Mouse (Mus musculus): Measurements from ENCODE around the gene Furin.

Furin gene

DNA sequence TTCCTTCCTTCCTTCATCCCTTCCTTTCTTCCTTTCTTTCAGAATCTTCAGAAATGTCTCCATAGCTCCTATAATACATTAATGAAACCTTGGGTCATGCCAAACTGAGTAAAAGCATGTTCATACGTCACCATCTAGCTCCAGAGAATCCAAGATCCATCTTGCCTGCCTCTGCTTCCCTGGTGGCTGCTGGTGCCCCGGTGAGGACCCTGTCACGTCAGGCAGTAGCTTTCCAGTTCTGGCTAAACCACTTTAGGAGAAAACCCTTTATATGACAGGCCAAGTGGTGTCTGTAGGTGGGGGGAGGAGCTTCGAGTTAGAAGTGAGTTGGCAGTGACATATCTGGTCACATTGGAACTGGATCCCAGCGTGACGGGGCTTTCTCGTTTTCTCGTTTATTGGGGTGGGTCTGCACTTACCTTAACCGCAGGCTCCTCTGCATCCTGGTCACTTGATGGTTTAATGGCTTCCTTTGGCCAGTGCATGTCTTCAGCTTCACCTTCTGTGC is at the start of gene Furin:
TSS of gene Furin (minus strand) at position 249 of the 508 bp plus-strand sequence.
- DNase-seq (ENCODE audit: low spot score), result no peak

DNA sequence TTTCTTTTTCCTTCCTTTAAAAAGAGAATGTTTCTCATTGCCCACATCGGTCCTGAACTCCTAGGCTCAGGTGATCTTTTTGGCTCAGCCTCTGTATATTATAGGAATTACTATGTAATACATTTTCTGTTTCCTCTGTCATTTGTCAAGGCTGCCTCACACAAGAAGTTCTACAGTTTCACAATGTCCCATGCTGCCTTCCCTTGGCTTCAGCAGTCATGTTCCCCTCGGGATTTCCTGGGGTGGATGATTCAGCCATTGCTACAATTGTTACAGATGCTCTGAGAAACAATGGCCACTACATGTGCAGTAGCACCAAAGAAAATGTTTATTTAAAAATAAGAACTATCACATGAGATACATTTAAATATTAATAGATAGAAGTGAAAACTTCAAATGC is 49.5 kb upstream of the Furin start:
- DNase-seq (ENCODE audit: low spot score), result no peak

- DNase-seq (ENCODE audit: low spot score), result no peak
Measured at GRCm38 (mm10) chr7:80453997-80454396, 48.8 kb upstream of the Furin start.

DNA sequence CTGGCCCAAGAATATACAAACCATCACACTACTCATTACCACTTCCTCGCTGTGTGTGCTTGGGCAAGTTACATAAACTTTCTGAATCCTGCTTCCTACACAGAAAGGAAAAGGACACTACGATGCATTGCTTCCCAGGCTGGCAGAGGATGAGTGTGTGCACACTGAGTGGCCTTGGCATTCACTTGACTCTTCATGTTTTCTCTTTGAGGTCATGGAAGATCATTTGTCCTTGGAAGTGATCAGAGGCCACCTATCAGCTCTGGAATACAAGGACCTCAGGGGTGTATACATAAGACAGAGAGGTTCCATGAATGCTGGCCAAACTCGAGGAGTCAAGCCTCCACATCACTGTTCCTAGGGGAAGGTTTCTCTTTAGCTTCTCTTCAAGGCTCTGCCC is 47.9 kb upstream of the Furin start:
- DNase-seq (ENCODE audit: low spot score), result no peak

GRCm38 (mm10) chr7:80452241-80452640 is 47.0 kb upstream of the Furin start:
- no peak for DNase-seq (ENCODE audit: low spot score)

GRCm38 (mm10) chr7:80451550-80452232 is 46.5 kb upstream of the Furin start:
- no peak for DNase-seq (ENCODE audit: low spot score)

GRCm38 (mm10) chr7:80450354-80450753 is 45.1 kb upstream of the Furin start:
- DNase-seq (ENCODE audit: low spot score), result no peak

GRCm38 (mm10) chr7:80449620-80450091 is 44.4 kb upstream of the Furin start:
- DNase-seq (ENCODE audit: low spot score), result no peak

DNA sequence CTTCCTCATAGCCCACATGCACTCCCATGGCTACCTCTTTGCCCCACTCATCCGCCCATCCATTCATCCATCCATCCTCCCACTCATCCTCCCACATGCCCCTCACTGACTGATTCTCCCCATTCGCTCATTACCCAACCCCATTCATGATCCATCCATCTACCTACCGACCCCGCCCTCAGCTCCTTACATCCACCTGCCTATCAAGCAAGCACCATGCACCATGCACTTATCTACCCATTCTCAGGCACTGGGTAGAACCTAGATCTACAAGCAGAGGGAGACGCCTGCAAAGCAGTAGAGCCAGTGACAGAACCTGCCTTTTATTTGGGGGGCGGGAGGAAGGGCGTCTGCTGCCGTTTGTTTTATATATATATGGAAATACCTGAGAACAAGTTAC is 42.1 kb upstream of the Furin start:
- DNase-seq (ENCODE audit: low spot score), result no peak

GRCm38 (mm10) chr7:80446221-80446878 is 41.1 kb upstream of the Furin start:
- DNase-seq (ENCODE audit: low spot score), result no peak

DNA sequence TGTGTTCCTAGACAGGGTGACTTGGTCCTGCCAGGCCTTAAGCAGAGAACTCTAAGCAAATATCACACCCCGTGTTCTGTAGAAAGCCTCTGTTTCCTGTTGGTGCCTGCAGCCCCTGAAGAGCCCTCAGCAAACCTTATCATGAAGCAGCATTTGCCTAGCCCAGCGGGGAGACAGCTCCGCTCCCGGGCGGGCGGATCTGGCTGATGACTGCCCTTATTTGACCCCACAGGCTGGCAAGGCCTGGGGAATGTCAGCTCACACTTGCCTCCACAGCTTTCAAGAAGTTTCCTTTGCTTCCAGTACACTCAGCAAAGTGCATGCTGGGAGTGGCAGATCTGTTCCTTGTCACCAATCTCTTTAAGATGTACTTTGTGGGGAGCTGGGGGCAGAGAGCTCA is 40.3 kb upstream of the Furin start:
- DNase-seq (ENCODE audit: low spot score), result no peak

GRCm38 (mm10) chr7:80444401-80445249 is 39.4 kb upstream of the Furin start:
- no peak for DNase-seq (ENCODE audit: low spot score)

- DNase-seq (ENCODE audit: low spot score), result no peak
Measured at GRCm38 (mm10) chr7:80443124-80443523, 37.9 kb upstream of the Furin start.

DNA sequence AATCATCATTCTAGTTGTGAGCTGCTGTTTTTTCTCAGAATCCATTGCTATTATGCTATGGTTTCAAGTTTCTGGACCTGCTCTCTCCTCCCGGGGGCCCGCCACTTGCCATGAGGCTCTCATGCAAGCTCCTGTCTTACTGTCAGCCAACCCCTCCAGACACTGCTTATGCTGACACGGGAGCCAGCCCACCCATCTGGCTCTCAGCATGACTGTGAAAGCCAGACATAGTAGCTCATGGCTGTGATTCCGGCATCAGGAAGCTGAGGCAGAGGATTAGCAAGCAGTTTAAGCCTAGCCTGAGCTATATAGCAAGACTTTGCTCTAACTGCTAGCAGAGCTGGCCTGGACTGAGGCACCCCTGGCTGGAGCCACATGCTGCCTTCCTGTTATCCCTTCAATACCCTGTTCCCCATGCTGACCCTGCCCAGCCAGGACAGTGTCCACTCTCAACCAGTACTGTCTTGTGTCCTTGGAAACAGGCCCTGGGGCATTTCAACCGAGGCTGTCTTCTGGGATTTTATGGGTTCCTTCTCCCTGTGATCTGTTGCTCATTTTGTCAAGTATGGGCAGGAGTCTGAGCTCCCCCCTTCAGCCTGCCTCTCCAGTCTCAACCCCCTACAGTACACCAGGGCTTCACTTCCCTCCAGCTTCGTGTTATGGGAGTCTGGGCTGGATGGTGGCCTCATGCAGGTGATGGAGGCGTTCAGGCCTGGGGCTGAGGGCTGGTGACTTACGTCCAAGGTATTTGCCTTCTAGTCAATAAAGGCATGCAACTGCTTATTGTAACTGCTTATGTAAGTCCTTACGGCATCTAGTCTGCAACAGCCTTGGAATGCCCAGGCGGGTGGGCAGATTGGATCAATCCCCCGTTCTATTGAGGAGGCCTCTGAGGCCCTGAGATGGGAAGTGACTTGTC is 37.0 kb upstream of the Furin start:
- no peak for DNase-seq (ENCODE audit: low spot score)

- no peak for DNase-seq (ENCODE audit: low spot score)
Measured at GRCm38 (mm10) chr7:80440685-80441084, 35.4 kb upstream of the Furin start.

DNA sequence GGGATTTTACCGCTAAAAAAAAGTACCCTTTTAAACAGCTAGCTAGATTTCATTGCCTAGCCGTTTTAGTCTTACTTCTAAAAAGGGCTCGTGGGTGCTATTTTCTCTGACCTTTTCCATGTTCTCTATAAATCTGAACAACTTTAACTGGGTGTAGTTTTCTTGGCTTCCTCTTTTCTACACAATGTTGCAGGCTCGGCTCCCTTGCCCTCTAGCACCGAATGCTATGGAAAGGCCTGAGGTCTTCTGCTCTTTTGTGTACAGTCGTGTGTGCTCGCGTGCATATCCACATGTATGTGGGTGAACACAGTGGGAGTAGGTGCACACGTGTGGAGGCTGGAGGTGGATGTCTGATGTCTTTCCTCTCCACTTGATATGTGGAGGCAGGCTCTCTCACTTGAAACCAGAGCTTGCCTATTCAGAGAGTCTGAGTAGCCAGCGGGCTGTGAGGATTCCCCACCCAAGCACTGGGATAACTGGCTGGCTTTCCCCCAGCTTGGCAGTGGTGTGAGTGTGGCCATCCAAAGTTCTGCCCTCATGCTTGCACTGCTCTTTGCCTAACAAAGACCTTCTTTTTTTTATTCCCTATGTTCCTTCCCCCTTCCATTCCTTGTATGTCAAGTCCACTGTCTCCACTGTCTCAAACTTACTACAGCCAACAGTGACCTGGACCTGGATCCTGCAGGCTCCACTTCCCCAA is 34.7 kb upstream of the Furin start:
- peak; percentile 20 for DNase-seq (ENCODE audit: low spot score)

- no peak for DNase-seq (ENCODE audit: low spot score)
Measured at GRCm38 (mm10) chr7:80439032-80439760, 34.0 kb upstream of the Furin start.

GRCm38 (mm10) chr7:80436571-80436970 is 31.3 kb upstream of the Furin start:
- DNase-seq (ENCODE audit: low spot score), result no peak

GRCm38 (mm10) chr7:80435594-80435993 is 30.4 kb upstream of the Furin start:
- DNase-seq (ENCODE audit: low spot score), result no peak

DNA sequence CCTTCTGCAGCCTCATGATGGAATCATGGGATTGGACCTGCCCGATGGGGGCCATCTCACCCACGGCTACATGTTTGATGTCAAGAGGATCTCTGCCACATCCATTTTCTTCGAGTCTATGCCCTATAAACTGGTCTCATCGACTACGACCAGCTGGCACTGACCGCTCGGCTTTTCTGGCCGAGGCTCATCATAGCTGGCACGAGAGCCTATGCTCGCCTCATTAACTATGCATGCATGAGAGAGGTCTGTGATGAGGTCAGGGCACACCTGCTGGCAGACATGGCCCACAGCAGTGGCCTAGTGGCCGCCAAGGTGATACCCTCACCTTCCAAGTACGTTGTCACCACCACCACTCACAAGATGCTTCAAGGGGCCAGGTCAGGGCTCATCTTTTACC is 24.4 kb upstream of the Furin start:
- no peak for DNase-seq (ENCODE audit: low spot score)

Measured in urinary bladder, postnatal 25 days (tissue).